14 mouse cellular contexts compared by ENCODE assay signal in the genomic region with DNA sequence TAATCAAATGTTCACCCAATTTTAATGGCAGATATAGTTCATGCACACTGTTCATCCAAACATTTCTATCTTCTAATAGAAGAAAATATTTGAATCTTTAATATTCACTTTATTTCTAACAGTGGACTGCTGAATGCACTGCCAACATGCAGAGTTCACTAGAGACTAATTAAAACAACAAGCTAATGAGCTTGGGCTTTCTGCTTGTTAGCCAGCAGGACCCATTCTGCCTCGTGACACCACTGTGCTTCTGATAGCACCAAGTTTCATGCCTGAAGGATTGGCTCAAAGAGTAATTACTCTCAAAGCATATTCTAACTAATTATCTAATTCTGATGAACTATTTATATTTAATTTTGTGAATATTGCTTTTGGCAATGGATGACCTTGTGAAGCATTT.
"Had no signal": no experiment of that assay in that cellular context is flagged by ENCODE, and none has a peak within 500 bp of the region (broad histone marks: within the 10 kb centered on the region; RNA-seq: fewer than 3 reads in every experiment).

No protein-coding gene starts in this region.

- H3K4me2 ChIP-seq: limb, embryonic 13.5 days; neural tube, embryonic 13.5 days had no signal

- H3K9me3 ChIP-seq: limb, embryonic 13.5 days; neural tube, embryonic 13.5 days had no signal

- H3K4me1 ChIP-seq: limb, embryonic 13.5 days; neural tube, embryonic 13.5 days had no signal

- H3K4me3 ChIP-seq: limb, embryonic 13.5 days; neural tube, embryonic 13.5 days had no signal

- H3K9ac ChIP-seq: limb, embryonic 13.5 days; liver, embryonic 14.5 days; neural tube, embryonic 13.5 days had no signal

- H3K27me3 ChIP-seq: limb, embryonic 13.5 days; neural tube, embryonic 13.5 days had no signal

- H3K27ac ChIP-seq: kidney, postnatal 0 days; limb, embryonic 13.5 days; liver, embryonic 14.5 days; neural tube, embryonic 13.5 days; stomach, postnatal 0 days had no signal

- H3K36me3 ChIP-seq: limb, embryonic 13.5 days; neural tube, embryonic 13.5 days had no signal

- DNase-seq: kidney, adult 8-10 months; kidney, postnatal 36 days; layer of hippocampus, adult 9-11 months; layer of hippocampus, postnatal 36 days; left cerebral cortex, postnatal 4 days; lung, adult 18-20 months; lung, postnatal 36 days; right cerebral cortex, adult 18-20 months; thymus, postnatal 4 days had no signal
